Mouse (Mus musculus): Measurements from ENCODE around the gene Mbnl2. TPM values are rescaled to one million over a fixed set of nuclear protein-coding genes. Genes with fewer than 3 reads are reported as not detected.

Gene Mbnl2
- total and polyA plus RNA-seq, 3 experiments = 24.4 to 158 (median 70.1) TPM

DNA sequence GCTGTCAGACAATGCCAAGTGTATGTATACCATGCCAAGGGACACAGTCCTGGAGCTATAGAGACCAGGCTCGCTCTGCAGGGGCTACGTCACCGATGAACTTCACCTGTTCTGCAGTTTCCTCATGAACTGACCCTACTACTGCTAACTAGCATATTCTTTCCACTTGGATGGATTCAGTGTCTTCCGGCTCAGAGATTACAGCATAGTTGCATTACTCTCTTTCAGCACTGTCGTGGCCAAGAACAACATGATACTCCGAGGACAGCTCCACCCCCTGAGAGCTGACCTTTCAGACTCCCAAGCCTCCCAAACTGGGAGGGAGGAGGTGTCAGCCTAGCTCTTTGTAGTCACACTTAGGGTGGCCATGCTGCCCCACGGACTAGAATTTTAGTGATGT, 60.9 kb downstream of the Mbnl2 start:
- peaks cover 34% of the 10 kb centered on the region for H3K36me3 ChIP-seq (replicated peaks)
- no peaks in the 10 kb centered on the region for H3K27me3 ChIP-seq (ENCODE audit: insufficient read depth, low read length)
- H3K4me1 ChIP-seq (ENCODE audit: insufficient read depth, low read depth, low read length) = no peaks in the 10 kb centered on the region
- DNase-seq (ENCODE audit: low spot score) (no peak), ATAC-seq (ENCODE audit: extremely low read depth, insufficient number of reproducible peaks, low FRiP score, poor library complexity, severe bottlenecking) (no peak)
- TF ChIP-seq GATA2 (IDR thresholded peaks at IDR 0.05; ENCODE audit: borderline replicate concordance, low read depth, low read length) (no peak), POLR2AphosphoS5 (IDR thresholded peaks at IDR 0.05; ENCODE audit: insufficient replicate concordance, low read depth, low read length) (no peak), TAL1 (conservative IDR thresholded peaks at IDR 0.05; ENCODE audit: low read depth, low read length) (no peak), CTCF (IDR thresholded peaks at IDR 0.05; ENCODE audit: low read depth, low read length) (no peak), GATA1 (IDR thresholded peaks at IDR 0.05; ENCODE audit: borderline replicate concordance, low read length) (no peak)
- no peak overlapping the region for H3K4me3 ChIP-seq (ENCODE audit: low read depth, low read length)
- no peaks in the 10 kb centered on the region for H3K9me3 ChIP-seq (replicated peaks)

DNA sequence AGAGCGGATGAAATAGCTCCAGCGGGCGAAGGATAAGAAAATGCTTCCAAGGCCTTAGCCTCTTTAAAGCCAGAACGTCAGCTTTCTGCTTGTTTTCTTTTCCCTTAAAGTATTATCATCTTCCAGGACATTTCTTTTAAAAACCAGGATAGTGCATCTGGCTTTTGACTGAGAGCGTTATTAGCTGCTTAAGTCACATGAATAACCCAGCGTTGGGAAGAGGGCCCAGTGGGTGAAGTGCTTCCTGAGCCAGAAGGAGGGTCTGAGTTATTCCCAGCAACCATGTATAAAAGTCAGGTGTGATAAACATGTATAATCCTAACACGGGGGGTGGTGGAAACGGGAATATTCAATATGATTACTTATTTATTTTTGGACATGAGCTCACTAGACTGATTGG, 61.4 kb downstream of the Mbnl2 start:
- DNase-seq (ENCODE audit: low spot score) (no peak), ATAC-seq (ENCODE audit: extremely low read depth, insufficient number of reproducible peaks, low FRiP score, poor library complexity, severe bottlenecking) (no peak)
- Histone ChIP-seq H3K4me1 (ENCODE audit: insufficient read depth, low read depth, low read length) (no peaks in the 10 kb centered on the region), H3K9me3 (replicated peaks) (no peaks in the 10 kb centered on the region), H3K27me3 (ENCODE audit: insufficient read depth, low read length) (no peaks in the 10 kb centered on the region), H3K36me3 (replicated peaks) (peaks cover 35% of the 10 kb centered on the region), H3K4me3 (ENCODE audit: low read depth, low read length) (no peak overlapping the region)
- no peak for TF ChIP-seq TAL1 (conservative IDR thresholded peaks at IDR 0.05; ENCODE audit: low read depth, low read length)
- TF ChIP-seq GATA2 (IDR thresholded peaks at IDR 0.05; ENCODE audit: borderline replicate concordance, low read depth, low read length) = no peak
- TF ChIP-seq GATA1 (IDR thresholded peaks at IDR 0.05; ENCODE audit: borderline replicate concordance, low read length) = no peak
- TF ChIP-seq CTCF (IDR thresholded peaks at IDR 0.05; ENCODE audit: low read depth, low read length) = no peak
- no peak for TF ChIP-seq POLR2AphosphoS5 (IDR thresholded peaks at IDR 0.05; ENCODE audit: insufficient replicate concordance, low read depth, low read length)

DNA sequence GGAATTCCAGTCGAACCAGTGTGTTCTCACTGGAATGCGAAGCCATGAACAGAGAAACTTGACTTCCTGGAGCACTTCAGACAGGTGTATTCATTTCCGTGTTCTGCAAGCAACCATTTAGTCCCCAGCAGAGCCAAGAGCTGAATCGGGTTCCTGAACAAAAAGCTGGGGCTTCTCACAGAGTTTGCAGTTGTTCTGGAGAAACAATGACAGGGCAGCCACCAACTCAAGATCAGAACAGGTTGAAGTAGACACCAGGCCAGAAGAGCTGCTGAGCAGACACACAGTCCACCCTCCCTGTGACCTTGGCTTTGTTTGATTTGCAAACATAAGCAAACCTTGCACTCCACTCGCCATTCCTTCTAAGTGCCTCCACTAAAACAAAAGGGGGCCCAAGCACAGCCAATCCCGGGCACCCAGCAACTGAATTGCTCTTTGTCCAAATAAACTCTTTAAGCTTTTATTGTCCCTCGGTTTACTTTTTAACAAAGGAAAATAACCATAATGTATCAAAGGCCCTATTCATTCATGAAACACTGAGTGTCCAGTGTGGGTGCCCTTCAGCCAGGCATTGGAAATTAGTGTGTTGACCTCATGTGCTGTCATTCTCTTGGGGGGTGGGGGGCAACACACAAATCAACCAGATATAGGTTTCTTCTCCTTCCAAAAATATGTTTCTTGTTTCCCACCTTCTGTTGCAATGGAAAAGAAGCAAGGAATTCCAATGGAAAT, 62.4 kb downstream of the Mbnl2 start:
- TF ChIP-seq POLR2AphosphoS5 (IDR thresholded peaks at IDR 0.05; ENCODE audit: insufficient replicate concordance, low read depth, low read length) (no peak), GATA2 (IDR thresholded peaks at IDR 0.05; ENCODE audit: borderline replicate concordance, low read depth, low read length) (no peak), TAL1 (conservative IDR thresholded peaks at IDR 0.05; ENCODE audit: low read depth, low read length) (no peak), GATA1 (IDR thresholded peaks at IDR 0.05; ENCODE audit: borderline replicate concordance, low read length) (no peak), CTCF (IDR thresholded peaks at IDR 0.05; ENCODE audit: low read depth, low read length) (no peak)
- Histone ChIP-seq H3K36me3 (replicated peaks) (peaks cover 36% of the 10 kb centered on the region), H3K27me3 (ENCODE audit: insufficient read depth, low read length) (no peaks in the 10 kb centered on the region), H3K4me1 (ENCODE audit: insufficient read depth, low read depth, low read length) (no peaks in the 10 kb centered on the region), H3K9me3 (replicated peaks) (no peaks in the 10 kb centered on the region), H3K4me3 (ENCODE audit: low read depth, low read length) (no peak overlapping the region)
- DNase-seq (ENCODE audit: low spot score) (no peak), ATAC-seq (ENCODE audit: extremely low read depth, insufficient number of reproducible peaks, low FRiP score, poor library complexity, severe bottlenecking) (no peak)

DNA sequence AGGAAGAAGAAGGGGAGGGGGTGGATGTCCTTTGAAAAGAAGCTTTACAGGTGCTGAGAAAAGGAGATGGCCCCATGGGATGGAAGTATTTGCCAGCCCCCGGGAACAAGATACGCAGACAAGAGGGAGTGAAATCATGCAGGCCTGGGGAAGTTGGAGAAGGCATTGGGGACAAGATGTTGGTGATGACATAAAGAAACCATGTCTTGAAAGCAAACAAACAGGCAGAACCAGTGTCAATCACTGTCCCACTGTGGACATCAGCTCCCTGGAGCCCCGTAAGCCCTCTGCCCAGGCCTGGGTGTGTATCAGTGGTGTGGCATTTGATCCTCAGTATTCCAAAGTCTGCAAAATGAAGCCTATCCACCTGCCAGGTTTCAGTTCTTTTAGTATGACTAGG, 63.2 kb downstream of the Mbnl2 start:
- no peaks in the 10 kb centered on the region for H3K4me1 ChIP-seq (ENCODE audit: insufficient read depth, low read depth, low read length)
- H3K4me3 ChIP-seq (ENCODE audit: low read depth, low read length) = no peak overlapping the region
- H3K27me3 ChIP-seq (ENCODE audit: insufficient read depth, low read length) = no peaks in the 10 kb centered on the region
- peaks cover 32% of the 10 kb centered on the region for H3K36me3 ChIP-seq (replicated peaks)
- no peak for TF ChIP-seq GATA2 (IDR thresholded peaks at IDR 0.05; ENCODE audit: borderline replicate concordance, low read depth, low read length)
- TF ChIP-seq CTCF (IDR thresholded peaks at IDR 0.05; ENCODE audit: low read depth, low read length) = no peak
- no peak for TF ChIP-seq POLR2AphosphoS5 (IDR thresholded peaks at IDR 0.05; ENCODE audit: insufficient replicate concordance, low read depth, low read length)
- TF ChIP-seq GATA1 (IDR thresholded peaks at IDR 0.05; ENCODE audit: borderline replicate concordance, low read length) = no peak
- no peak for TF ChIP-seq TAL1 (conservative IDR thresholded peaks at IDR 0.05; ENCODE audit: low read depth, low read length)
- DNase-seq (ENCODE audit: low spot score) (no peak), ATAC-seq (ENCODE audit: extremely low read depth, insufficient number of reproducible peaks, low FRiP score, poor library complexity, severe bottlenecking) (no peak)
- H3K9me3 ChIP-seq (replicated peaks) = no peaks in the 10 kb centered on the region

DNA sequence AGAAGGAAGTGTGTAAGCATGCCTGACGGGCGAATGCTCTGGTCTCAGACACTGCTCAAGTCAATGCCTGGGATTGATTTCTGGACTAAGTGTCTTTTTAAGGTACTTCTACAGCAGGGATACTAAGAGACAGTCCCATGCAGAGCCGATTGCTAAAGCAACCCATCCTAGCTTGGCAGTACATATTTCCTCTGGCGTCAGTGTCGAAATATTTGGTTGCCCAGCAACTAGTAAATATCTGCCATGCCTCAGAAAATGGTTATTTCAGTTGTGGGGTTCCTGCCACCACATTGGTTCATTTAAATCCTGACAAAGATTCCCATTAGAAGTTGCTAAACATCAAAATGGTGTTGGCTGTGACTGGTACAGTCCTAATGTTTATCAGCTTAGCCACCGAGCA, 66.4 kb downstream of the Mbnl2 start:
- no peak for DNase-seq (ENCODE audit: low spot score)
- H3K27me3 ChIP-seq (ENCODE audit: insufficient read depth, low read length) = no peaks in the 10 kb centered on the region
- H3K9me3 ChIP-seq (replicated peaks) = no peaks in the 10 kb centered on the region
- ATAC-seq (ENCODE audit: extremely low read depth, insufficient number of reproducible peaks, low FRiP score, poor library complexity, severe bottlenecking) = no peak
- no peak overlapping the region for H3K4me3 ChIP-seq (ENCODE audit: low read depth, low read length)
- TF ChIP-seq TAL1 (conservative IDR thresholded peaks at IDR 0.05; ENCODE audit: low read depth, low read length) (no peak), POLR2AphosphoS5 (IDR thresholded peaks at IDR 0.05; ENCODE audit: insufficient replicate concordance, low read depth, low read length) (no peak), GATA2 (IDR thresholded peaks at IDR 0.05; ENCODE audit: borderline replicate concordance, low read depth, low read length) (no peak), CTCF (IDR thresholded peaks at IDR 0.05; ENCODE audit: low read depth, low read length) (no peak), GATA1 (IDR thresholded peaks at IDR 0.05; ENCODE audit: borderline replicate concordance, low read length) (no peak)
- H3K36me3 ChIP-seq (replicated peaks) = peaks cover 15% of the 10 kb centered on the region
- H3K4me1 ChIP-seq (ENCODE audit: insufficient read depth, low read depth, low read length) = no peaks in the 10 kb centered on the region

DNA sequence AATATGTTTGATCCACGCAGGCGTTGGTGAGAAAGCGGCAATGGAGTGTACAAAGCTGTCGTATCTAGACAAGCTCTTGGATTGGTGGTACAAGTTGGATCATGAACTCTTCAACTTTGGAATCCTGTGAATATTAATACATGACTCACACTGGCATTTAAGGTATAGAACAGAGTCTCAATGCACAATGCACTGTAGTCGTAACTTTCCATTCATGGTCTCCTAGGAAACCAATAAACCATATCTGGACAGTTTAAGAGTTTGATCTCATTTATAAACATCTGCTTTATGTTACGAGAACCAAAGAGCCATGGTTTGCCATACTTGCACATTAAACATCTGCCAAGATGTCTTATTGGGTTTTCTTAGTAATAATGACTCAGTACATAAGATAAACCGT, 66.9 kb downstream of the Mbnl2 start:
- Histone ChIP-seq H3K27me3 (ENCODE audit: insufficient read depth, low read length) (no peaks in the 10 kb centered on the region), H3K36me3 (replicated peaks) (peaks cover 15% of the 10 kb centered on the region), H3K4me3 (ENCODE audit: low read depth, low read length) (no peak overlapping the region), H3K9me3 (replicated peaks) (no peaks in the 10 kb centered on the region), H3K4me1 (ENCODE audit: insufficient read depth, low read depth, low read length) (no peaks in the 10 kb centered on the region)
- TF ChIP-seq CTCF (IDR thresholded peaks at IDR 0.05; ENCODE audit: low read depth, low read length) (no peak), GATA1 (IDR thresholded peaks at IDR 0.05; ENCODE audit: borderline replicate concordance, low read length) (no peak), TAL1 (conservative IDR thresholded peaks at IDR 0.05; ENCODE audit: low read depth, low read length) (no peak)
- DNase-seq (ENCODE audit: low spot score) (no peak), ATAC-seq (ENCODE audit: extremely low read depth, insufficient number of reproducible peaks, low FRiP score, poor library complexity, severe bottlenecking) (no peak)

All from G1E (cell line).